Mouse (Mus musculus) heart, embryonic 11.5 days (tissue): ENCODE results near the gene Timm10b. TPM values are rescaled to one million over a fixed set of nuclear protein-coding genes. Genes with fewer than 3 reads are reported as not detected.

Experiments
- ATAC-seq: fragments of 200-750 bp; cut with Nextera tagmentation; replicated peaks from 2 replicates; pipeline ENCODE4 v1.8.0; 2017; ENCODE audit warnings: moderate library complexity; ENCODE audit not compliant: insufficient number of reproducible peaks, low FRiP score, low TSS enrichment
- H3K27ac ChIP-seq: fragments of 300-500 bp; sonication (generic); 2 replicates; pipeline ENCODE4 v1.5.1; 2014; ENCODE audit warnings: mild to moderate bottlenecking, low read depth, low read length
- H3K27me3 ChIP-seq: fragments of 300-500 bp; sonication (generic); 2 replicates; pipeline ENCODE4 v1.6.1; 2014; ENCODE audit warnings: mild to moderate bottlenecking, low read length, mixed read lengths; ENCODE audit not compliant: control insufficient read depth, insufficient read depth
- H3K36me3 ChIP-seq: fragments of 300-500 bp; sonication (generic); 2 replicates; pipeline ENCODE4 v1.6.1; 2014; ENCODE audit warnings: mild to moderate bottlenecking, low read length, moderate library complexity, mixed read lengths; ENCODE audit not compliant: control insufficient read depth, insufficient read depth
- H3K4me1 ChIP-seq: fragments of 300-500 bp; sonication (generic); 2 replicates; pipeline ENCODE4 v1.6.1; 2014; ENCODE audit warnings: low read length; ENCODE audit not compliant: control insufficient read depth, insufficient read depth
- H3K4me2 ChIP-seq: fragments of 300-500 bp; sonication (generic); 2 replicates; pipeline ENCODE4 v1.6.1; 2014; ENCODE audit warnings: mild to moderate bottlenecking, moderate library complexity
- H3K4me3 ChIP-seq: fragments of 300-500 bp; sonication (generic); 2 replicates; pipeline ENCODE4 v1.5.1; 2014; ENCODE audit warnings: low read depth, low read length
- H3K9ac ChIP-seq: fragments of 300-500 bp; sonication (generic); 2 replicates; pipeline ENCODE4 v1.6.1; 2014; ENCODE audit warnings: mild to moderate bottlenecking, low read depth, low read length, moderate library complexity
- H3K9me3 ChIP-seq: fragments of 300-500 bp; sonication (generic); replicated peaks from 2 replicates; pipeline ENCODE4 v1.6.1; 2016; ENCODE audit warnings: low read length; ENCODE audit not compliant: control insufficient read depth
- WGBS: fragments of 180-500 bp; shearing (Covaris S2); extraction: QIAGEN DNeasy Blood & Tissue Kit; methylation state at CpG from one replicate; pipeline ENCODE4 v1.1.7; 2014; ENCODE audit not compliant: insufficient replicate concordance; 5-methylcytosine and 5-hydroxymethylcytosine counted together
- polyA plus RNA-seq: library from polyadenylated mRNA; unstranded; fragments of >200 nt; fragmentation: Nextera tagmentation; extraction: Ambion mirVana; gene quantifications from 2 replicates; pipeline ENCODE4 v1.2.1, GENCODE M21; 2014

Gene Timm10b
- polyA plus RNA-seq, 1 experiment from 2014 or later, result 160 TPM

- 15% methylated on average over 13 of the region's 13 CpGs for WGBS
- Histone ChIP-seq H3K9ac (no peak overlapping the region), H3K27me3 (no peaks in the 10 kb centered on the region), H3K4me3 (no peak overlapping the region), H3K36me3 (no peaks in the 10 kb centered on the region), H3K4me2 (peak overlapping the region; percentile 51), H3K4me1 (no peaks in the 10 kb centered on the region), H3K9me3 (no peaks in the 10 kb centered on the region), H3K27ac (no peak overlapping the region)
- no peak for ATAC-seq
Observed at GRCm38 (mm10) chr7:105685541-105686197, 45.8 kb downstream of the Timm10b start.

GRCm38 (mm10) chr7:105690875-105691274 lies 51.0 kb downstream of the Timm10b start:
- Histone ChIP-seq H3K27me3 (no peaks in the 10 kb centered on the region), H3K9me3 (no peaks in the 10 kb centered on the region), H3K36me3 (no peaks in the 10 kb centered on the region), H3K4me1 (no peaks in the 10 kb centered on the region), H3K9ac (no peak overlapping the region), H3K4me2 (no peak overlapping the region), H3K27ac (no peak overlapping the region), H3K4me3 (no peak overlapping the region)
- WGBS, result 61% methylated on average over 1 of the region's 1 CpGs
- no peak for ATAC-seq

Other genes with a start within 250 kb of the Timm10b start
- gene Fam160a2, start 240.0 kb upstream of the Timm10b start, polyA plus RNA-seq, result 29.7 and 30.6 TPM in 2 replicates
- not detected in 2 replicates for gene Cnga4, start 235.5 kb upstream of the Timm10b start, polyA plus RNA-seq
- 0.16 TPM in 1 of 2 replicates, not detected in the other for gene Cckbr, start 214.3 kb upstream of the Timm10b start, polyA plus RNA-seq
- 71.2 and 74.7 TPM in 2 replicates for gene Cavin3, start 157.8 kb upstream of the Timm10b start, polyA plus RNA-seq
- 53.8 and 62.2 TPM in 2 replicates for gene Smpd1, start 85.7 kb upstream of the Timm10b start, polyA plus RNA-seq
- 43.5 and 49.7 TPM in 2 replicates for gene Apbb1, start 58.4 kb upstream of the Timm10b start, polyA plus RNA-seq
- gene Hpx, start 39.9 kb upstream of the Timm10b start, polyA plus RNA-seq, result 0.76 and 1.4 TPM in 2 replicates
- 20.2 and 23.7 TPM in 2 replicates for gene Trim3, start 6.5 kb upstream of the Timm10b start, polyA plus RNA-seq
- 48.5 and 57.3 TPM in 2 replicates for gene Arfip2, start 360 bp downstream of the Timm10b start, polyA plus RNA-seq
- gene Gm45799, start 496 bp downstream of the Timm10b start, polyA plus RNA-seq, result 30.2 and 39.0 TPM in 2 replicates
- gene Dnhd1, start 10.8 kb downstream of the Timm10b start, polyA plus RNA-seq, result 0.87 and 1.1 TPM in 2 replicates
- 411 and 451 TPM in 2 replicates for gene Ilk, start 96.5 kb downstream of the Timm10b start, polyA plus RNA-seq
- gene Rrp8, start 97.3 kb downstream of the Timm10b start, polyA plus RNA-seq, result 29.2 and 32.0 TPM in 2 replicates
- 152 and 161 TPM in 2 replicates for gene Taf10, start 104.3 kb downstream of the Timm10b start, polyA plus RNA-seq
- gene Tpp1, start 112.2 kb downstream of the Timm10b start, polyA plus RNA-seq, result 85.8 and 95.7 TPM in 2 replicates
- 7.6 TPM in 2 replicates for gene Dchs1, start 147.6 kb downstream of the Timm10b start, polyA plus RNA-seq
- 266 and 273 TPM in 2 replicates for gene Mrpl17, start 171.0 kb downstream of the Timm10b start, polyA plus RNA-seq